Mouse (Mus musculus): ENCODE results near the gene Olfr1028. TPM values are rescaled to one million over a fixed set of nuclear protein-coding genes. Genes with fewer than 3 reads are reported as not detected.

Olfr1028 gene
- not detected for total RNA-seq (2023)

DNA sequence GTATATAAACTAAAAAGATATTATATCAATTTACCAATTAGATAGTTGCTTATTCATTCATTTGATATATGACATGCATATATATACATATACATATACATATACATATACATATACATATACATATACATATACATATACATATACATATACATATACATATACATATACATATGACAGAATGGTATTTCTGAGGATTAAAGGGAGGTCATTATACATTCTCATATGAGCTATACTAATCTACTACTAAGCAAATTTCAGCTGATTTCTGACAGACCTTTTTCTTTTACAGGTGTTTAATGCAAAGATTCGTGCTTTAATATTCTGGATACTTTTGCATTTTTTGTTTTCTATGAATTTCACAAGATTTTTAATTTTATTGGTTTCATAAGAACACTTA, at the start of gene Olfr1028:
Gene Olfr1028 (plus strand): TSS at position 301 of the 400 bp plus-strand sequence.

DNA sequence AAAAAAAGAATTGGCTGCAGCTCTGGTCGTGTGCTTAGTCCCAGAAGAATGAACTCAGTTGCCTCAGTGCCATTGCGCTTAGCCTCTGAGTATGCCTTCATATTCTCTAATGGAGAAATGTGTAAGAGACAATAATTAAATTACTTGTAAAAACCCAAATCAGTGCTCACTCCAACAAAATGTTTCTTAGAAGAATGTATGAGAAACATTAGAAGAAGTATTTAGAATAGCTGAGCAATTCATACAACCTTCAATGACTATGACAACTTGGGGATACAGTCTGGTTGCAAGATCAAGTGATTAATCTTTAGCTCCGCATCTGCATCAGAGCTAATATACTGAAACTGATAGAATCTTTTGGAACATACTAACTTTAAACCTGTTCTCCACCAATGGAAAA, 45.3 kb upstream of the Olfr1028 start, which contains the start of gene Olfr1024:
Gene Olfr1024 (minus strand): TSS at position 101 of the 400 bp plus-strand sequence.

DNA sequence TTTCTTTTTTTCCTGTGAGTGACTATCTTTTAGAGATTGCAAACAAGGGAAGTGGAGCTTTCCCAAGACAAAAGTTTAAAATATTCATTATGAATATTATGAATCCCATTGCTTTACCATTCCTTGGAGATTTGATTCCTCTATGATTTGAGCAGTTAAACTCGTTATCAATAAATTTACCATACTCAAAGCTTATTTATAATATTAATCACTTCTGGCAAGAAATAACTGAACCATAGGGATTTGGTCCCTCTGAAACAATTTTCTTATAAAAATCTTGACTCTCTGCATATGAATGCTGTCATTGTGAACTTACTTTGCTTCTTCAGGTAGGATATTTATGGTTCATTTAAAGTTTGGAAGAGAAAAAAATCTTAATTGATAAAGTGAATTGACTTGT, 35.3 kb upstream of the Olfr1028 start, which contains the start of gene Olfr1025-ps1:
Gene Olfr1025-ps1 (plus strand): TSS at position 301 of the 400 bp plus-strand sequence.

DNA sequence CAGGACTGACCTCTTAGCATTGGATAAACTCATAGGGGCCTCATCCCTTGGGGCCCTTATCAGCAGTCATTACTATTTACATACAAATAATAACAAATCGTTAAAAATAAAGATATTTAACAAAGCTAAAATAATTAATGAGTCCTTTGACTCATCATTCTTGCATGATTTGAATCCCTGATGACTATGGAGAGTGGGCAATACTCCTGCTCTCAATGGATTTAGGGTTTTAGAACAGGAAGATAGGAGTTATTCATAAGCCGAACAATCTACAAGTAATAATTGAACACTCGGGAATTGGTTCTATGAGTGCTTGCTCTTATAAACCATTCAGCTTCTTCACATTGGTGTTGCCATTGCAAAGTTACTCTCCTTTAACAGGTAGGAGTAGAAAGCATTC, 29.0 kb upstream of the Olfr1028 start, which contains the start of gene Olfr1026:
Gene Olfr1026 (plus strand): TSS at position 301 of the 400 bp plus-strand sequence.

DNA sequence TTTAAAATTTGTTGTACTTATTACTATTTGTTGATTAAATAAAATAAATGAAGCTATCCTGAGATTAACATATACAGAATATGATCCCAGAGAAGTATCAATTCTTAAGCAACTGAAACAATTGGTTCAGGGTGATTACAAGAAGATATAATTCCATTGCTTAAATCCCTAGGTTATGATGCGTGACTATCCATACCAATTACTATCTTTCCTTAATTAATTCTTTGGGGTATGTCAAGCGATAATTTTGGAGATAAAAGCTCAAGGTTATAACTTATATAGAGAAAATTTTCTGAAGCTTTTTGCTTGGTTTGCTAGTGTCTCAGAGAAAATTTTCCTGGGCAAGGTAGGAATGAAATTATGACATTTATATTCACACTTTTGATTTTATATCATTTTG, 23.4 kb downstream of the Olfr1028 start, which contains the start of gene Olfr1029:
Gene Olfr1029 (plus strand): TSS at position 301 of the 400 bp plus-strand sequence.

DNA sequence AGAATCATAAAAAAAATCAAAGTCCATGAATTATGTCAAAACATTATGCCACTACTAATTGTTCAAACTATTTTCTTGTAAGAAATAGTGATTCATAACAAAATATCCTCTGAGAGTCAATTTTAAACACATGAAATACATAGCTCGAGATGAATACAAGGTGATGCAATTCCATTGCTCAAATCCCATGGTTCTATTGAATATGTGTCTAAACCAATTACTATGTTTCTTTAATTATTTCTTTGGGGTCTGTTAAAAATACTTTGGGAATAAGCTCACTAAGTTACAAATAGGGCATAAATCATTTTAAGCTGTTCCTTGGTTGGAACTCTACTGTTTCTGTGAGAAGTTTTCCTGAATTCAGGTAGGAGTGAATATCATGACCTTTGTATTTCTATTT, 28.7 kb downstream of the Olfr1028 start, which contains the start of gene Olfr1030:
Gene Olfr1030 (plus strand): TSS at position 301 of the 400 bp plus-strand sequence.

DNA sequence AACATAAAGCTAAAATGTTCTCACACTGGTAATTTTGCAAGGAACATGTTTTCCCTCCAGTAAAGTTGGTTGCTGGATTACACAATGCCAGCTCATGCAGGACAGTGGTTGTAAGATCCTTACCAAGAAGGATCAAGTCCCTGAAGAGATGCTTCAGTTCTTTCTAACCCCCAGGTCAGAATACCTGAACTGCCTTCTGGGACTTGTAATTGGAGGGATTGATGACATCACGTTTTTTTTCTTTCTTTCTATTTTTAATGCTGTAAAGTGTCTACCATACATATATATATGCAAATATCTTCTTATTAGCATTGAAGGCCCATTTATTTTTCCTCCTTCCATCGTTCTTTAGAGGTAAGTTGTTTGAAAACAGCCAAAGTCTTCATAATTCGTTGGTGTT, 39.8 kb downstream of the Olfr1028 start, which contains the start of gene Olfr1031:
Gene Olfr1031 (plus strand): TSS at position 301 of the 400 bp plus-strand sequence.

Other genes with a start within 250 kb of the Olfr1028 start
- gene Olfr1009, start 235.0 kb upstream of the Olfr1028 start, total RNA-seq (2023) = not detected
- not detected for gene Olfr1012, start 187.7 kb upstream of the Olfr1028 start, total RNA-seq (2023)
- gene Olfr1013, start 183.3 kb upstream of the Olfr1028 start, total RNA-seq (2023) = not detected
- gene Olfr1014, start 177.7 kb upstream of the Olfr1028 start, total RNA-seq (2023) = not detected
- not detected for gene Olfr1015, start 168.4 kb upstream of the Olfr1028 start, total RNA-seq (2023)
- not detected for gene Olfr1016, start 147.9 kb upstream of the Olfr1028 start, total RNA-seq (2023)
- not detected for gene Olfr1018, start 132.0 kb upstream of the Olfr1028 start, total RNA-seq (2023)
- gene Olfr1019, start 105.0 kb upstream of the Olfr1028 start, total RNA-seq (2023) = not detected
- not detected for gene Olfr1020, start 103.4 kb upstream of the Olfr1028 start, total RNA-seq (2023)
- not detected for gene Olfr1022, start 81.8 kb upstream of the Olfr1028 start, total RNA-seq (2023)
- gene Olfr1023, start 64.8 kb upstream of the Olfr1028 start, total RNA-seq (2023) = not detected
- gene Olfr1024, start 45.4 kb upstream of the Olfr1028 start, total RNA-seq (2023) = not detected
- gene Olfr1025-ps1, start 35.2 kb upstream of the Olfr1028 start, total RNA-seq (2023) = not detected
- gene Olfr1026, start 28.9 kb upstream of the Olfr1028 start, total RNA-seq (2023) = not detected
- not detected for gene Olfr1029, start 23.5 kb downstream of the Olfr1028 start, total RNA-seq (2023)
- gene Olfr1030, start 28.8 kb downstream of the Olfr1028 start, total RNA-seq (2023) = not detected
- gene Olfr1031, start 39.9 kb downstream of the Olfr1028 start, total RNA-seq (2023) = not detected
- gene Olfr1032, start 55.1 kb downstream of the Olfr1028 start, total RNA-seq (2023) = not detected
- not detected for gene Olfr1033, start 70.2 kb downstream of the Olfr1028 start, total RNA-seq (2023)
- gene Olfr1034, start 95.4 kb downstream of the Olfr1028 start, total RNA-seq (2023) = not detected
- not detected for gene Olfr1036, start 123.6 kb downstream of the Olfr1028 start, total RNA-seq (2023)
- not detected for gene Olfr1037, start 136.9 kb downstream of the Olfr1028 start, total RNA-seq (2023)
- not detected for gene Olfr1039, start 185.5 kb downstream of the Olfr1028 start, total RNA-seq (2023)
- gene Olfr1040, start 196.3 kb downstream of the Olfr1028 start, total RNA-seq (2023) = not detected
- gene Olfr1042, start 211.4 kb downstream of the Olfr1028 start, total RNA-seq (2023) = not detected
- not detected for gene Olfr1043, start 217.1 kb downstream of the Olfr1028 start, total RNA-seq (2023)
- not detected for gene Olfr1044, start 227.4 kb downstream of the Olfr1028 start, total RNA-seq (2023)
- not detected for gene Olfr52, start 235.2 kb downstream of the Olfr1028 start, total RNA-seq (2023)

Measured in B cell, adult 67 days (primary cell).